Mouse (Mus musculus) B cell, adult (primary cell): ENCODE measurements around the gene Qtrt1. TPM values are rescaled to one million over a fixed set of nuclear protein-coding genes. Genes with fewer than 3 reads are reported as not detected.

Source experiments
- total RNA-seq: library from RNA; stranded (reverse); gene quantifications from 4 replicates; pipeline ENCODE4 v1.2.4, GENCODE M21; 2023; ENCODE audit not compliant: inconsistent age

Gene Qtrt1
- total RNA-seq = 70.4 to 75.9 TPM (median 73.2 TPM) in 4 replicates

DNA sequence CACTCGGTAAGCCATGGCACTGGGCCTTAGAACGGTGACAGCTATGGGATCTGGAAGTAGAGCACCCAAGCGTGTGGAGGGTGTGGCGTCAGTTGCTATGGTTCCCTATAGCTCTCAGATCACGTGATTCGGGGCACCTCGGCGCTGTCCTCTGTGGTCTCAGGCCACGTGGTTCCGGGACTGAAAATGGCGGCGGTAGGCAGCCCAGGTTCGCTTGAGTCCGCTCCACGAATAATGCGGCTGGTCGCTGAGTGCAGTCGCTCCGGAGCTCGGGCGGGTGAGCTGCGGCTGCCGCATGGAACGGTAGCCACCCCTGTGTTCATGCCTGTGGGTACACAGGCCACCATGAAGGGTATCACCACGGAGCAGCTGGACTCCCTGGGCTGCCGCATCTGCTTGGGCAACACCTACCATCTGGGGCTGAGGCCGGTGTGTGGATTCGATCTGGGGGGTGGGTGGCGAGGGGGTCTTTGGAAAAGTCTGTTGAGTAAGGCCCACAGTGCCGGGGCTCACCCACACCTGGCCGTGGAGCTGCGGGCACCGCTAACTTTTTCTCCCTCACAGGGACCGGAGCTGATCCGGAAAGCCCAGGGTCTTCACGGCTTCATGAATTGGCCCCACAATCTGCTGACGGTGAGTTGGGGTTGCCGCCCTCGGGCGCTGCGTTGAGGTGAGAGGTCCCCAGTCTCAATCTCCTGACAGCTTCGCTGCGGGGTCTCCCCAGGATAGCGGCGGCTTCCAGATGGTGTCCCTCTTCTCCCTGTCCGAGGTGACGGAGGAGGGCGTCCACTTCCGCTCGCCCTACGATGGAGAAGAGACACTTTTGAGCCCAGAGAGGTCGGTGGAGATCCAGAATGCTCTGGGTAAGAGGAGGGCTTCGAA, at the start of gene Qtrt1:
Gene Qtrt1 (plus strand): TSS at position 169 of the 882 bp plus-strand sequence.

DNA sequence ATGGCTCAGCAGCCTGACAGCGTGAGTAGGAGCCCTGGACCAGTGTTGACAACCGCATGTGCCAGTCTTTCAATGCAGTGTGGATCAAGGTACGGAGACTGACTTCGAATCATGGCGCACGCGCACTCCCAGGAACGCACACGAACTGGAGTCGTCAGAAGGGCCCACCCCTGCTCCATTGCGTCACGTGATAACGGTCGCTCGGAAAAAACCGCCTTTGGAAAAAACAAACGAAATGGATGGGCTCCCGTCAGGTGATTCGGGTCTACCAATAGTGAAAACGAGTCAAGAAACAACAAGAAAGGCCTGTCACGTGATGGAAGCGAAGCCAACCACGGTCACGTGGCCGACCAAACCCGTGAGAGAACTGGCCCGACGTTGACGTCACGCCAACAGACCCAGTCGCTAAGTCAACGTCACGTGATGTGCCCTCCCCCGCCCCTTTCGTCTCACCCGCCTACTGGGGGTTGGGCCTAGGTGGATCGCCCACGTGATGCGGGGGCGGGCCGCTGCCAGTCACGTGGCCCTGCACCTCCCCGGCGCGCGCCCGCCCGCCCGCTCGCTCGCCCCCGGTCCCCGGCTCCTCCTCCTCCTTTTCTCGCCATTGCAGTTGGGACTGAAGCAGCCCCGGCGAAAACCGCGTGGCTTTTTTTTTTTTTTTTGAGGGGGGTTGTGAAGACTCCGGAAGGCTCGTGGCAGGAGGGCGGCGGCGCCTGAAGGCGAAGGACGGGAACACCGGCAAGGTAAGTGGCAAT, 44.1 kb upstream of the Qtrt1 start, which contains the start of gene Ilf3:
Gene Ilf3 (plus strand): TSS at position 515 of the 755 bp plus-strand sequence.

DNA sequence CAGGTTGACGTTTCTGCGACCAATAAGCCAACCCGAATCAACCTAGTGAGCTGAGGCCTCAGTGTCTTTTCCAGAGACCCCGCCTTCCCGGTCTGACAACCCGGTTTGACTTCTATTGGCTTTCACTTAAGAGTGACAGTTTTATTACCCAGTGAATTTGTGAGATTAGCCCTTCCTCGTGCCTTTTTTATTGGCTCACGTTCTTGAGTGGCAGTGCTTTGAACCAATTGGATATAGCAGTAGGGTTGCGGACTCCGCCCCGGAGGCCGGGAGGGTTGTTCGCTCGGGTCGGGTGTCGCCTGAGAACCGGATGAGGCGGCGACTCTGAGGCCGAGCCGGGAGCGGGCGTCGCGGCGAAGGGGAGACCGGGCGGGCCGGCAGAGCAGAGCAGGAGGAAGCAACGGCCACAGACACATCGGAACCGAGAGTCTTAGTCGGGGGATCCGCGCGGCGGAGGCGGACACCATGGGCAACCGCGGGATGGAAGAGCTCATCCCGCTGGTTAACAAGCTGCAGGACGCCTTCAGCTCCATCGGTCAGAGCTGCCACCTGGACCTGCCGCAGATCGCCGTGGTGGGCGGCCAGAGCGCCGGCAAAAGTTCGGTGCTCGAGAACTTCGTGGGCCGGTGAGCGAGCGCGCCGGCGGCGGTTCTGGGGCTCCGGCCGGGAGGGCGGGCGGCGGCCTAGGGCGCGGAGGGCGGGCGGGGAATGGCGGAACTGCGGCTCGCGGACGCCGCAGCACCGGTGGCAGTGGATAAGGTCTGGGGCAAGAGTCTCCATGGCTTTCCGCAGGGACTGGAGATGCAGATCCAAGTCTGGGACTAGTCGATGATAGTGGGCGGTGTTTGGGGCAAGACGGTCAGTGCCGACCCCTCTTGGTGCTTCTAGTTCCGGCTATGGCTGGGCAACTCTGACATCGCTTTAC, 13.3 kb downstream of the Qtrt1 start, which contains the start of gene Dnm2:
Gene Dnm2 (plus strand): TSS at position 278 of the 925 bp plus-strand sequence.

Other genes starting within 250 kb of the Qtrt1 start
- 9.4 to 14.6 TPM (median 11.2 TPM) in 4 replicates for gene Pde4a, start 246.1 kb upstream of the Qtrt1 start, total RNA-seq
- 27.8 to 30.2 TPM (median 29.4 TPM) in 4 replicates for gene Keap1, start 172.5 kb upstream of the Qtrt1 start, total RNA-seq
- gene S1pr5, start 163.4 kb upstream of the Qtrt1 start, total RNA-seq = 0.21 to 0.66 TPM (median 0.29 TPM) in 3 of 4 replicates, not detected in the other
- gene Atg4d, start 146.5 kb upstream of the Qtrt1 start, total RNA-seq = 46.2 to 61.6 TPM (median 48.2 TPM) in 4 replicates
- 132 to 152 TPM (median 133 TPM) in 4 replicates for gene Kri1, start 123.9 kb upstream of the Qtrt1 start, total RNA-seq
- 18.1 to 29.9 TPM (median 23.5 TPM) in 4 replicates for gene Cdkn2d, start 120.4 kb upstream of the Qtrt1 start, total RNA-seq
- 2.7 to 3.9 TPM (median 3.0 TPM) in 4 replicates for gene Ap1m2, start 99.5 kb upstream of the Qtrt1 start, total RNA-seq
- gene Slc44a2, start 91.1 kb upstream of the Qtrt1 start, total RNA-seq = 310 to 343 TPM (median 327 TPM) in 4 replicates
- 130 to 170 TPM (median 154 TPM) in 4 replicates for gene Ilf3, start 44.0 kb upstream of the Qtrt1 start, total RNA-seq
- gene Dnm2, start 13.1 kb downstream of the Qtrt1 start, total RNA-seq = 203 to 242 TPM (median 227 TPM) in 4 replicates
- 8.1 to 10.4 TPM (median 9.8 TPM) in 4 replicates for gene Tmed1, start 98.4 kb downstream of the Qtrt1 start, total RNA-seq
- 123 to 137 TPM (median 129 TPM) in 4 replicates for gene AB124611, start 114.3 kb downstream of the Qtrt1 start, total RNA-seq
- 65.0 to 70.0 TPM (median 68.5 TPM) in 4 replicates for gene Carm1, start 135.1 kb downstream of the Qtrt1 start, total RNA-seq
- gene Timm29, start 180.9 kb downstream of the Qtrt1 start, total RNA-seq = 28.7 to 35.2 TPM (median 32.7 TPM) in 4 replicates
- gene Yipf2, start 181.0 kb downstream of the Qtrt1 start, total RNA-seq = 14.7 to 16.0 TPM (median 15.3 TPM) in 4 replicates
- gene Smarca4, start 204.3 kb downstream of the Qtrt1 start, total RNA-seq = 91.8 to 106 TPM (median 103 TPM) in 4 replicates